Mouse (Mus musculus) liver, embryonic 13.5 days (tissue): ENCODE data around the gene Tead4. TPM values are rescaled to one million over a fixed set of nuclear protein-coding genes. Genes with fewer than 3 reads are reported as not detected.
"Not testable (repeated sequence)": the region's sequence is repeated elsewhere in the genome, so short reads cannot be mapped to it uniquely, and the experiment has no call there.

Source experiments
- ATAC-seq: fragments of 200-750 bp; cut with Nextera tagmentation; 2 replicates; pipeline ENCODE4 v1.8.0; 2017; ENCODE audit warnings: low read depth, mild to moderate bottlenecking, moderate number of reproducible peaks, moderate library complexity
- DNase-seq: peaks from one replicate; pipeline ENCODE4 v3.0.0; 2022
- H3K27ac ChIP-seq: fragments of 300-500 bp; sonication (generic); 2 replicates; pipeline ENCODE4 v1.5.1; 2015; ENCODE audit warnings: moderate library complexity, mild to moderate bottlenecking, inconsistent platforms
- H3K27me3 ChIP-seq: fragments of 300-500 bp; sonication (generic); 2 replicates; pipeline ENCODE4 v1.6.1; 2015; ENCODE audit warnings: mild to moderate bottlenecking, inconsistent platforms
- H3K36me3 ChIP-seq: fragments of 300-500 bp; sonication (generic); 2 replicates; pipeline ENCODE4 v1.6.1; 2015; ENCODE audit warnings: mild to moderate bottlenecking, inconsistent platforms
- H3K4me1 ChIP-seq: fragments of 300-500 bp; sonication (generic); replicated peaks from 2 replicates; pipeline ENCODE4 v1.6.1; 2015; ENCODE audit warnings: inconsistent platforms
- H3K4me2 ChIP-seq: fragments of 300-500 bp; sonication (generic); 2 replicates; pipeline ENCODE4 v1.6.1; 2015; ENCODE audit warnings: inconsistent platforms, mild to moderate bottlenecking, moderate library complexity
- H3K4me3 ChIP-seq: fragments of 300-500 bp; sonication (generic); replicated peaks from 2 replicates; pipeline ENCODE4 v1.5.1; 2015; ENCODE audit warnings: mild to moderate bottlenecking, inconsistent platforms
- H3K9ac ChIP-seq: fragments of 300-500 bp; sonication (generic); 2 replicates; pipeline ENCODE4 v1.6.1; 2015; ENCODE audit warnings: mild to moderate bottlenecking, inconsistent platforms
- H3K9me3 ChIP-seq: fragments of 300-500 bp; sonication (generic); replicated peaks from 2 replicates; pipeline ENCODE4 v1.6.1; 2016; ENCODE audit warnings: inconsistent platforms
- WGBS: fragments of 180-500 bp; shearing (Covaris S2); methylation state at CpG from one replicate; pipeline ENCODE4 v1.1.7; 2015; ENCODE audit not compliant: insufficient replicate concordance; 5-methylcytosine and 5-hydroxymethylcytosine counted together
- polyA plus RNA-seq: library from polyadenylated mRNA; unstranded; fragments of >200 nt; fragmentation: Nextera tagmentation; extraction: Ambion mirVana; gene quantifications from 2 replicates; pipeline ENCODE4 v1.2.1, GENCODE M21; 2015

The Tead4 gene
- polyA plus RNA-seq, 1 experiment from 2014 or later, result 0.77 TPM

GRCm38 (mm10) chr6:128308311-128308710 is 7.7 kb upstream of the Tead4 start:
- Histone ChIP-seq H3K9ac (no peak overlapping the region), H3K9me3 (no peaks in the 10 kb centered on the region), H3K4me2 (no peak overlapping the region), H3K36me3 (no peaks in the 10 kb centered on the region), H3K27me3 (no peaks in the 10 kb centered on the region), H3K27ac (no peak overlapping the region), H3K4me3 (no peak overlapping the region), H3K4me1 (0 out of 2 replicates have a peak, but pooled peaks cover 3% of the 10 kb centered on the region)
- ATAC-seq, result no peak
- peak; percentile 49 for DNase-seq
- WGBS, result 28% methylated on average over 4 of the region's 4 CpGs

GRCm38 (mm10) chr6:128304801-128305200 is 4.2 kb upstream of the Tead4 start:
- 61% methylated on average over 4 of the region's 4 CpGs for WGBS
- peak; percentile 47 for ATAC-seq
- Histone ChIP-seq H3K9me3 (no peaks in the 10 kb centered on the region), H3K27me3 (peaks cover 28% of the 10 kb centered on the region), H3K36me3 (no peaks in the 10 kb centered on the region), H3K4me2 (no peak overlapping the region), H3K9ac (no peak overlapping the region), H3K27ac (no peak overlapping the region), H3K4me1 (0 out of 2 replicates have a peak, but pooled peaks cover 3% of the 10 kb centered on the region), H3K4me3 (no peak overlapping the region)
- DNase-seq, result no peak

- not testable (repeated sequence) for H3K4me1 ChIP-seq, H3K9ac ChIP-seq, H3K36me3 ChIP-seq, ATAC-seq, H3K9me3 ChIP-seq, H3K4me3 ChIP-seq, H3K4me2 ChIP-seq, DNase-seq, H3K27ac ChIP-seq
- peaks cover 49% of the 10 kb centered on the region for H3K27me3 ChIP-seq
- WGBS, result 59% methylated on average over 3 of the region's 3 CpGs
Observed at GRCm38 (mm10) chr6:128302640-128303039, 2.0 kb upstream of the Tead4 start.

- H3K4me2 ChIP-seq, result no peak overlapping the region
- H3K27me3 ChIP-seq, result peaks cover 56% of the 10 kb centered on the region
- no peak overlapping the region for H3K4me3 ChIP-seq
- no peak for ATAC-seq
- 68% methylated on average over 3 of the region's 3 CpGs for WGBS
- no peak overlapping the region for H3K27ac ChIP-seq
- DNase-seq, result no peak
- no peaks in the 10 kb centered on the region for H3K9me3 ChIP-seq
- H3K36me3 ChIP-seq, result no peaks in the 10 kb centered on the region
- H3K4me1 ChIP-seq, result 0 out of 2 replicates have a peak, but pooled peaks cover 5% of the 10 kb centered on the region
- no peak overlapping the region for H3K9ac ChIP-seq
Observed at GRCm38 (mm10) chr6:128301891-128302290, 1.3 kb upstream of the Tead4 start.

- H3K27me3 ChIP-seq, result peaks cover 60% of the 10 kb centered on the region
Observed at GRCm38 (mm10) chr6:128301458-128301857, 835 bp upstream of the Tead4 start.

GRCm38 (mm10) chr6:128299292-128300133 is 1.1 kb downstream of the Tead4 start:
- peaks cover 10% of the 10 kb centered on the region; the same call in 1 of the 2 replicates for H3K4me1 ChIP-seq
- WGBS, result 2% methylated on average over 25 of the region's 25 CpGs
- H3K9ac ChIP-seq, result peak overlapping the region; percentile 45; the same call in 1 of the 2 replicates
- H3K9me3 ChIP-seq, result no peaks in the 10 kb centered on the region
- H3K4me3 ChIP-seq, result peak overlapping the region; percentile 58
- ATAC-seq (no peak), DNase-seq (no peak)
- peaks cover 62% of the 10 kb centered on the region for H3K27me3 ChIP-seq
- peak overlapping the region; percentile 68 for H3K4me2 ChIP-seq
- H3K27ac ChIP-seq, result no peak overlapping the region
- H3K36me3 ChIP-seq, result no peaks in the 10 kb centered on the region

More at GRCm38 (mm10) chr6:128301458-128301857, 835 bp upstream of the Tead4 start:
- Histone ChIP-seq H3K27ac (no peak overlapping the region), H3K36me3 (no peaks in the 10 kb centered on the region), H3K9ac (no peak overlapping the region), H3K4me1 (peaks cover 9% of the 10 kb centered on the region; the same call in 1 of the 2 replicates), H3K4me3 (no peak overlapping the region), H3K4me2 (no peak overlapping the region), H3K9me3 (no peaks in the 10 kb centered on the region)
- ATAC-seq (no peak), DNase-seq (no peak)
- WGBS, result 45% methylated on average over 11 of the region's 11 CpGs

GRCm38 (mm10) chr6:128298246-128298645 is 2.4 kb downstream of the Tead4 start:
- ATAC-seq, result no peak
- Histone ChIP-seq H3K27me3 (peaks cover 62% of the 10 kb centered on the region), H3K4me2 (no peak overlapping the region), H3K9ac (no peak overlapping the region), H3K4me3 (no peak overlapping the region), H3K9me3 (no peaks in the 10 kb centered on the region), H3K27ac (no peak overlapping the region), H3K36me3 (no peaks in the 10 kb centered on the region), H3K4me1 (peaks cover 10% of the 10 kb centered on the region; the same call in 1 of the 2 replicates)
- DNase-seq, result no peak
- 23% methylated on average over 7 of the region's 7 CpGs for WGBS

- WGBS, result 36% methylated on average over 11 of the region's 11 CpGs
- no peaks in the 10 kb centered on the region for H3K36me3 ChIP-seq
- DNase-seq, result no peak
- H3K4me3 ChIP-seq, result no peak overlapping the region
- peak; percentile 27; the same call in 1 of the 2 replicates for ATAC-seq
- H3K9me3 ChIP-seq, result no peaks in the 10 kb centered on the region
- no peak overlapping the region for H3K27ac ChIP-seq
- H3K4me2 ChIP-seq, result no peak overlapping the region
- H3K4me1 ChIP-seq, result peaks cover 10% of the 10 kb centered on the region; the same call in 1 of the 2 replicates
- no peak overlapping the region for H3K9ac ChIP-seq
- H3K27me3 ChIP-seq, result peaks cover 55% of the 10 kb centered on the region
Observed at GRCm38 (mm10) chr6:128296750-128297393, 3.8 kb downstream of the Tead4 start.

GRCm38 (mm10) chr6:128295876-128296749 is 4.5 kb downstream of the Tead4 start:
- 29% methylated on average over 6 of the region's 6 CpGs for WGBS
- Histone ChIP-seq H3K9me3 (no peaks in the 10 kb centered on the region), H3K4me2 (no peak overlapping the region), H3K4me3 (no peak overlapping the region), H3K27ac (no peak overlapping the region), H3K4me1 (peaks cover 10% of the 10 kb centered on the region; the same call in 1 of the 2 replicates), H3K36me3 (no peaks in the 10 kb centered on the region), H3K27me3 (peaks cover 47% of the 10 kb centered on the region), H3K9ac (no peak overlapping the region)
- DNase-seq, result no peak
- peak; percentile 65 for ATAC-seq

GRCm38 (mm10) chr6:128291284-128291683 is 9.3 kb downstream of the Tead4 start:
- DNase-seq, result no peak

More at GRCm38 (mm10) chr6:128291284-128291683, 9.3 kb downstream of the Tead4 start:
- ATAC-seq, result no peak
- Histone ChIP-seq H3K9ac (no peak overlapping the region), H3K27me3 (peaks cover under 1% of the 10 kb centered on the region; the same call in 1 of the 2 replicates), H3K36me3 (no peaks in the 10 kb centered on the region), H3K9me3 (no peaks in the 10 kb centered on the region), H3K4me1 (peaks cover 4% of the 10 kb centered on the region), H3K4me2 (no peak overlapping the region), H3K4me3 (no peak overlapping the region), H3K27ac (no peak overlapping the region)
- WGBS, result 71% methylated on average over 5 of the region's 5 CpGs
